Mouse (Mus musculus): ENCODE data around the gene Hps3.
"Not testable (repeated sequence)": the region's sequence is repeated elsewhere in the genome, so short reads cannot be mapped to it uniquely, and the experiment has no call there.

Gene Hps3

DNA sequence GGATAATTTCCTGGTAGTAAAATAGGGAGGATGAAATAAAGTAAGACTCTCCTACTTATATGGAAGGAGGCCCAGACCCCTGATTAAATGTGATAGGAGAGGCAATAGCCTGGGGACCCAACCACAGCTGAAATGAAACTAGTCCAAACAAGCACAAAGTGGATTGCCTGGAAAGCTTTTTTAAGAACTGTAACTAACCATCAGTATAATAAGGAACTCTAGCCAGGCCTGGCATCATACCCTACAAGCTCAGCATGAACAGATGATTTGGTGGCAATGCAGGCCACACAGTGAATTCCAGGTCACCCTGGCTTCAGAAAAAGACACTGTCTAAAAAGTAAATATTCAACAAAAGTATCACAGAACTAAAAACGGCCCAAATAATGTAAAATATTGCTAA is 29.5 kb downstream of the Hps3 start:
- DNase-seq (ENCODE audit: low spot score) = no peak

DNA sequence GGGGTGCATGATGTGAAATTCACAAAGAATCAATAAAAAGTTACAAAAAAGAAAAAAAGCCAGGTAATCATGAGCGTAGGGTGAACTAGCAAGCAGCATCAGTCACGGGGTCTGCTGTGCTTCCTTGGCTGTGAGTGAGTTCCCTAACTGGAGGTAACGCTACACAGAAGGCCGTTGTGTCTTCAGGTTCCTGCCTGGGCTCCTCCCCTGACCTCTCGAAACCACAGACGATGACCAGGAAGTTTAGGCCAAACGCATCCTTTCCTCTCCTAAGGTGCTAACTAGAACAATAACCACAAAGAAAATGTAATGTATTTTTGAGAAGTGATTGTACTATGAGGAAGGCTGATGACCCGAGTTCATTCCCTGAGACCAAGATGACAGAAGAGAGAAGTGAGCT is 30.7 kb downstream of the Hps3 start:
- DNase-seq (ENCODE audit: low spot score) = no peak

GRCm38 (mm10) chr3:20002786-20003185 is 32.3 kb downstream of the Hps3 start:
- no peak for DNase-seq (ENCODE audit: low spot score)

GRCm38 (mm10) chr3:20000806-20001205 is 34.3 kb downstream of the Hps3 start:
- DNase-seq (ENCODE audit: low spot score) = no peak

GRCm38 (mm10) chr3:19999551-19999950 is 35.6 kb downstream of the Hps3 start:
- no peak for DNase-seq (ENCODE audit: low spot score)

DNA sequence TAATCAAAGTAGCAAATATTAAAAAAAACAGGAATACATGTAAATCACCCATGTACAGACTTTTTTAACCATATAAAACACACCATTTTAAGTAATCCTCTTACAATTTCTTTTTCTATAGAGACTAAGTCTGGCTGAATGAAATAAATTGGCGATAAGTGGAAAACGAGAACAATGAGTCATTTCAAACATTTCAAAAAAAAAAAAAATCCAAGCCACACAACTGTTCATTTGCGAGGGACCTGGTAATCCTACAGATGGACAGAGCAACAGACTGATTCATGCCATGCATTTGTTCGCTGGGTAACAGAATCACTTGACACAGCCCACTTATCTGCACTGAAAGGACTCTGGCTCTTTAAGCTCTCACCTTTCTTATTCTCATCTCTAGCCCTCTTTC is 42.7 kb downstream of the Hps3 start:
- DNase-seq (ENCODE audit: low spot score) = no peak

- no peak for DNase-seq (ENCODE audit: low spot score)
Observed at GRCm38 (mm10) chr3:19990031-19990430, 45.1 kb downstream of the Hps3 start.

GRCm38 (mm10) chr3:19986123-19986522 is 49.0 kb downstream of the Hps3 start:
- no peak for DNase-seq (ENCODE audit: low spot score)

DNA sequence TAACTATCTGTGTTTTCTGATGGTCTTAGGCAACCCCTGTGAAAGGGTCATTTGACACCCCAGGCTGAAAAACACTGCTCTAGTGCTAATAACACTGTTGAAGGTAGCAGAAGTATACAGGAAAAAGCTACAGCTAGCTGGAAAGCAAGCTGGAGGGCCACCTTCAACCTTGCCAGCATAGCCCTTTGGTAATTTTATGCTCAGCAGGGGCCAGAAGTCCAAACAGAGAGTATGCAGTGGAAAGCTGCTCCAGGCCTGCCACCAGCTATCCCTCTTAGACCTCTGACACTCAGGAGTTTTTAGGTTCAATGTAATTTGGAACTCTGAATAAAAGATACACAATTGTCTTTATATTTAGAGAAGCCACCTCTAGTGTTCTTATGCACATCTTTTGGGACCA is 52.3 kb downstream of the Hps3 start:
- no peak for DNase-seq (ENCODE audit: low spot score)

GRCm38 (mm10) chr3:19981156-19981555 is 54.0 kb downstream of the Hps3 start:
- DNase-seq (ENCODE audit: low spot score) = no peak

DNA sequence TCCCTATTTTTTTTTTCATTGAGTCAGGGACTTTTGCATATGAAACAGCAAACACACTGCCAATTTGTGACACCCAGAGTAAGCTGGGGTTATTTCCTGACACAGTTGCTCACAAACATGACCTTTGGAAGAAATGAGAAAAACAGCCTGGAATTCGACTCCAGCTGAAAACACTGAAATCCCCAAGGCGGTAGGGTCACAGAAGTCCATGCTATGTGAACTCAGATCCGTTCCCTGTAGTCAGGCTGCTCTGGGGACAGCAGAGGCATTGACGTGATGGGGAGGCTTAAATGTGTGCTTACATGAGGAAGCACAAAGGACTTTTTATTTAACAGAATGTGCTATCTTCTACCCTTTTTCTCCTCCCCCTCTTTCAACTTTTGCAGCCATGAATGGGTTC is 56.6 kb downstream of the Hps3 start:
- DNase-seq (ENCODE audit: low spot score) = no peak

DNA sequence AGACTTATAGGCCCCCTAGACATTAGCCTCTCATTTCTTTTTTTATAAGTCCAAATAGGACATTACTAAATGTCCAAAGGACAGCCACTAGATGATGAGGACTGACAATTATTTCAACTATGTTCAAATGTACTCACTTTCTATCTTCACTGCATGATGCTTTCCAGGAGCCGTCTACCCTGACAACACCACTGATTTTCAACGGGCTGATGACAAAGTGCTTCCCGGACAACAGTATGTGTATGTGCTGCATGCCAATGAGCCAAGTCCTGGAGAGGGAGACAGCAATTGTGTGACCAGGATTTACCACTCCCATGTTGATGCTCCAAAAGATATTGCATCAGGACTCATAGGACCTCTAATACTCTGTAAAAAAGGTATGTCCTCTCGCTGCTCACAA is 69.0 kb downstream of the Hps3 start:
- no peak for DNase-seq (ENCODE audit: low spot score)

GRCm38 (mm10) chr3:19965239-19965638 is 69.9 kb downstream of the Hps3 start:
- no peak for DNase-seq (ENCODE audit: low spot score)

- no peak for DNase-seq (ENCODE audit: low spot score)
Observed at GRCm38 (mm10) chr3:19964625-19965188, 70.4 kb downstream of the Hps3 start.

DNA sequence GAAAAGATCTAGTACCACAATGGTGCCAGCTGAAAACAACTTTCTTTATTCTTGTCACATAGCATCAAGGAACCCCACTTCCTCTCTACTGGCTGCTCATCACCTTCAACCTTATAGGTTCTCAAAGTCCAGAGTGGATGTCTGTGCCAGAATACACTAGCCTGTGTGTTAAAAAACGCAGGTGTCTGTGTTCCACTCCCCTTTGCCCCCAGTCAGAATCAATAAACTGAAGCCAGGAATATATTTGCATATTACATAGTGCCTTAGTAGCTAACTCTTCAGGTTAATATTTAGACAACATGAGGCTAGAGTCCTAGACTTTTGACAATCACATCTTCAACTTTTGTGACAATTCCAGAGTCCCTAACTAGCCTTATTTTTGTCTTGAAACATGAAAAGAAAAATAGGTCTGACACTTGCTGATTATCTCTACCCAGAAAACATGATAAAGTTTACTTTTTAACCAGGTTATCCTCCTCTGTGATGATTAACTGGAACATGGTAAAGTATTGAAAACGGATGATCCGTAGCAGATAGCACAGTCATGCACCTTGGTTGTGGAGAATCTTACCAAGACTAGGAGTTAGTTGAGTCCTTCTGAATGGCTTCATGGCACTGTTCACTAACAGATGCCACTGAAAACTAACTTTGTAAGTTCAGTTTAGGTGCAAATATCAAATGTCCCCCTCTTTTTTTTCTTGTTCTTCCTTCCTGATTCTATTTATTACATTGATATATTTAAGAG is 72.2 kb downstream of the Hps3 start:
- no peak for DNase-seq (ENCODE audit: low spot score)

DNA sequence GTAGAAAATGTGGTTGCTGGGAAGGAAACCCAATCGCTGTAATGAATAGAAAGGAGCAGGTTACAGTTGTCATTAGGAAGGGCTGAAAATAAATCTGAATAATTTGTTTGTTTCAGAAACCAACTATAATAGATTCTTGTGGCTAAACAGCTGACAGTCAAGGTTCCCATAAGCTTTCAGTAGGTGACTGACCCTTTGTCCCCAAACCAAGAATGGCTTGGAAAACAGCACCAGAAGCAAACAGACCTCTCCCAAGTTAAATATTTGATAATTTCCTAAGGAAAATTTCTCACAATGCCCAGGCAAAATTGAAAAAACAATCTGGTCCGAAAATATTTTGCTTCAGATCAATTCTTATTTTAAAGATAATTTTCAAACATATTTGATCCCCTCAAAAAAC is 73.8 kb downstream of the Hps3 start:
- DNase-seq (ENCODE audit: low spot score) = no peak

DNA sequence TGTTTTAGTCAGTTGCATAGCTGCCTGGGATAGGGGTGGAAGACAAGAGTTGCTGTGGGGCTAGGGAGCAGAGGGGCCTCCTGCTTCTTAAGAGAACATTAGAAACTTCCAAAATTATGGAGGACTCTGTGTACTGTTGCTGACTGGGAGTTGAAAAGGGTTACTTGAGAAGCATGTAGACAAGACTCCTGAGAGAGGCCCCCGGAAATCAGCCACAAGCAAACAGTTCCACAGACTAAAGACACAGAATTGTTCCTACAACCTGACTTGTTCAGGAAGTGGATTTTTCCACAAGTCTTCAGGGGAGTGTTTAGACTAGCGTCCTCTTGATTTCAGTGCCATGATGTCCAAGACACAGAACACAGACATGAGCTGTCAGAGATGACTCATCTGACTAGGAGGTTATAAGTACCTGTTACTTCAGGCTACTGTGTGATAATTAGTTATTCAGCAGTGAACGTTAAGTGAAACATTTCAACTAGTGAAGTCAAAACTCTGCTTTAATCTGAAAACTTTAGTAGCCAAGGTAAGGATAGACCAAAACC is 74.5 kb downstream of the Hps3 start:
- no peak for DNase-seq (ENCODE audit: low spot score)

DNA sequence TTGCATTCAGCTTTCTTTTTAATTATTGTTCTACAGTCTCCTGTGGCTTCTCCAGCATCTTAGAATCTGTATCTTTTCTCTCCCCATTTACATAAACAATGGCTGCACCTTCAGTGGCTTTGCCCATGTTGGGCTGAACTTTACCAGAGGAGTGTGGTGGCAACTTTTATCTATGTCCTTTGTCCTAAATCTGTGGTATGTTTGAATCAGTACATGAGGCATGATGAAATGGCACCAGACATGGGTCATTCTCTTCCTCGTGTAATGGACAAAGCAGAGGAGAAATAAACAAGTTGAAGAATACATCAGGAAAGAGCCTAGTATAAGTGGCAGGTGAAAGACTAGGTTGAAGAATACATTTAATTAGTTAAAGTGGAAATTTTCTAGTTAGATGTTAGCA is 76.1 kb downstream of the Hps3 start:
- DNase-seq (ENCODE audit: low spot score) = no peak

GRCm38 (mm10) chr3:19958031-19958430 is 77.1 kb downstream of the Hps3 start:
- no peak for DNase-seq (ENCODE audit: low spot score)

DNA sequence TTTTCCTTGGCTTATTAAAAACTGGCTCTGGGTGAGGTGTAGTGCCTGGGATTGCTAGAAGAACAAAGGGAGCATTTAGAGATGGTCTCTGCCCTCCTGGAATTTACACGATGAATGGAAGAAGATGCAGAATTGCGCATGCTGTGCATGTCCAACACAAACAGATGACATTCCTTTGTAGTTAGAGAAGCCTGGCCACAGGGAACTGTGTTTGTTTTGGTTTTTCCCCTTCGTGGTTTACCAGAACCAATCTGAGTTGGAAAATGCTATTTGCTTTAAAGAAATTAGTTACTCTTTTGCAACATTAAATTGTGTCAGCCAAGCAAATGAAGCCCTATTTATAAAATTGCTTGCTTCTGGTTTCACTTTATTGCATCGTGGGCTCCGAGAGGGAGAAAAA is 78.2 kb downstream of the Hps3 start, which contains the start of gene Cp:
TSS of gene Cp (plus strand) at position 170 of the 400 bp plus-strand sequence.
- no peak for DNase-seq (ENCODE audit: low spot score)

DNA sequence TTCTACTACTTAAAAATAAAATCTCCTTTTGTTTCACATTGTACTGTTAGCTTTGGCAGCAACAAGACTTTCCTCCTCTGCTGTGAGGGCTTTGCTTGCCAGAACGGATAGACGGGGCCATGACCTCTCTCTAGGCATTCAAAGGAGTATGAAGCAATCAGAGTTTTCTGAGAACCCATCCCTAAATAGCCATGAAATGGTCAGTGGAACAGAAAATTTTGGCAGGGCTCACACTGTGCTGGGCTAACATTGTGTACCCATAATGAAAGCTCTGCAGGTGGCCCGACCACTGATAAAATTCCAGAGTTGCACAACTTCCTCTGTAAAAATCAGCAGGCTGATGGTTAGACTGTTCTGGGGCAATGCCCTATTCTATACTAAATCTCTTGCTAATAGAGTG is 81.2 kb downstream of the Hps3 start:
- peak; percentile 9 for DNase-seq (ENCODE audit: low spot score)

- no peak for DNase-seq (ENCODE audit: low spot score)
Observed at GRCm38 (mm10) chr3:19953425-19953824, 81.7 kb downstream of the Hps3 start.

DNA sequence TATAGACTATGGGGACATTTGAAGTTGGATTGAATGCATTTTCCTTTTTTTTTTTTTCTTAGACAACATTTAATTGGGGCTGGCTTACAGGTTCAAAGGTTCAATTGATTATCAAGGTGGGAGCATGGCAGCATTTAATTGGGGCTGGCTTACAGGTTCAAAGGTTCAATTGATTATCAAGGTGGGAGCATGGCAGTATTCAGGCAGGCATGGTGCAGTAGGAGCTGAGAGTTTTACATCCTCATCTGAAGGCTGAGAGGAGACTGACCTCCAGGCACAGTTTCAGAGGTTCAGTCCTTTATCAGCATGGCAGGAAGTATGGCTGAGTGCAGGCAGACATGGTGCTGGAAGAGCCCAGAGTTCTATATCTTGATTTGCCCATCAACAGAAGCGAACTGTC is 85.7 kb downstream of the Hps3 start:
- DNase-seq (ENCODE audit: low spot score) = not testable (repeated sequence)

DNA sequence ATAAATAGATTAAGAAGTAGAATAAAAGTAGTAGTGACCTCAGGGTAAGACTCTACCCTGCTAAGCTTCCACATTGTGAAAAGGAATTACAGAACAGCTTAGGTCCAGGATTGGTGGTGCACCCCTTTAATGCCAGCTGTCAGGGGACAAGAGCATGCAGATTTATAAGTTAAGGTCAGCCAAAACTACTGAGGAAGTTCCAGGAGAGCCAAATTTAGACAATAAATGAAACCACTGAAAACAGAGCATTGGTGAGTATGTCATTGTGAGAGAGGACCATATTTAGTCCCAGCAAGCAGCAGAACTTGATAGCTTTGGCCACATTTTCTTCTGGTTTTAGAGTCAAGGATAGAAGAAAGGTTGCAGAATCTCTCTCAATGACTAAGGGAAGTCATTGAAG is 86.6 kb downstream of the Hps3 start:
- DNase-seq (ENCODE audit: low spot score) = no peak
